Mouse (Mus musculus) lung, adult 2 months (tissue): ENCODE data around the gene Snx30. TPM values are rescaled to one million over a fixed set of nuclear protein-coding genes. Genes with fewer than 3 reads are reported as not detected.

ENCODE experiments used
- DNase-seq: peaks from one replicate; pipeline ENCODE4 v3.0.0; 2022
- H3K4me1 ChIP-seq: fragments of 200-500 bp; 2 replicates; pipeline ENCODE4 v1.6.1; 2011; ENCODE audit warnings: low read length; ENCODE audit not compliant: control insufficient read depth, insufficient read depth
- H3K4me3 ChIP-seq: fragments of 200-500 bp; replicated peaks from 2 replicates; pipeline ENCODE3; 2011; ENCODE audit warnings: low read depth, mild to moderate bottlenecking, control low read depth, low read length; ENCODE audit errors: extremely low read depth
- CTCF ChIP-seq: fragments of 200-500 bp; IDR thresholded peaks from 2 replicates; pipeline ENCODE4 v1.5.1; 2011; ENCODE audit warnings: mild to moderate bottlenecking, low read length, control low read depth; ENCODE audit not compliant: insufficient read depth
- POLR2A ChIP-seq: fragments of 200-500 bp; IDR thresholded peaks from 2 replicates; pipeline ENCODE4 v1.6.1; 2011; ENCODE audit warnings: low read depth, mild to moderate bottlenecking, control low read depth, low read length, borderline replicate concordance; ENCODE audit errors: extremely low read depth
- WGBS: fragments of 180-500 bp; shearing (Covaris S2); methylation state at CpG from one replicate; pipeline ENCODE4 v1.1.7; 2018; 5-methylcytosine and 5-hydroxymethylcytosine counted together
- polyA plus RNA-seq: library from polyadenylated mRNA; depleted of rRNA; stranded (reverse); fragments of >200 nt; gene quantifications from 2 replicates; pipeline ENCODE4 v1.2.3, GENCODE M21; 2012

Gene Snx30
- polyA plus RNA-seq, 1 experiment, result 7.0 TPM

DNA sequence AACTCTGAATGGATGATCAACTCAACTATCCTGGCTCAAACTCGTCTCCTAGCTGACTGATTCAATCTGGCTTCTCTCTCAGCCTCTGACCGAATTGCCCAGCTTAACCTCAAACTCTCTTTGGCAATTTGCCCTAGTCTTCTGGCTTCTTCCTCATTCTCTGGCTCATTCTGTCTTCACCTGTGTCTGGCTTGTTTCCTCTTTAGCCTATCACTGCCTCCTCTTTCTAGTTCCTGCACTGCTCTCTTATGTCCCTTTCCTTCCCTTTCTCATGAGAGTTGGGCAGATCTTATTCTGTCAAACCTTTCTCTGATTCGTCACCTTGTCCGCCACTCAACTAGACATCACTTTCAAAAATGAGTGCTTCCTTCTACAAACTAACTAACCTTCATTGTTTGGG is 16.5 kb downstream of the Snx30 start:
- no peak for DNase-seq
- WGBS, result 57% methylated on average over 4 of the region's 4 CpGs
- TF ChIP-seq CTCF (no peak), POLR2A (no peak)
- H3K4me3 ChIP-seq, result no peak overlapping the region
- peaks cover 10% of the 10 kb centered on the region for H3K4me1 ChIP-seq

DNA sequence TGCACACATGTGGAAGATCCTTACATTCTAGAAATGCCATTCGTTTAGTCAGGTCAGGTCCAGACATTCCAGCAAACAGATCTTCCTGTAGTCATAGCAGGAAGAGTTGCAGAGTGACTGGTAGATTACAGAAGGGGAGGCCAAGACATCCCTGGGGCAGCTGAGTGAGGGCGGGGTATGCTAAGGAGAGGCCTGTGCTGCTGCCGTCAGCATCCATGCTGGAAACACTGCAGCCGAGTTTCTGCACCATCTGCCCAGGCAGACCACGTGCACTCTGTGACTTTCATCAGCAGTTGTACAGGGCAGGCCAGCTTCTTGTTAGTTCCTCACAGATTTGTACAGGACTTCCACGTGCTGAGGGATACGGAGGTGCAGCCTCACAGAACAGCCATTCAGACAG is 17.8 kb downstream of the Snx30 start:
- no peak overlapping the region for H3K4me3 ChIP-seq
- DNase-seq, result no peak
- TF ChIP-seq CTCF (no peak), POLR2A (no peak)
- H3K4me1 ChIP-seq, result peaks cover 10% of the 10 kb centered on the region
- 61% methylated on average over 7 of the region's 7 CpGs for WGBS

DNA sequence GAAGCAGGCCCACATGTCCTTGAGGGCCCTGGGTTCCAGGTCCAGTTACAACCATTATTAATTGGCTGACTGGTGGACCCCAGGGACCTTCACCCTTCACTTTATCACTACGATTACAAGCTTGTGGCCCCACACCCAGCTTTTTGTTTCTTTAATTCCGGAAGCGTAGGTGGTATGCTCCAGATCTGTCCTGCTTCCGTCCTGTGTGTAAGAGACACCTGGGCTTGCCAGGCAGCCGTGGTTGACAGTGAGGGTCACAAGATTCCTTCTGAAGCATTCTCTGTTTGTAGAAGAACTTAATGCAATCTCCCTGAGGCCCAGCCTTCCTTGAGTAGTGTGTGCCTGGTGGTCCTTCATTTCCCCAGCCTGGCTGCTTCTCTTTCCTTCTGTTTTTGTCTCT is 19.2 kb downstream of the Snx30 start:
- TF ChIP-seq CTCF, result no peak
- TF ChIP-seq POLR2A, result no peak
- no peak for DNase-seq
- Histone ChIP-seq H3K4me3 (no peak overlapping the region), H3K4me1 (peaks cover 5% of the 10 kb centered on the region)
- 80% methylated on average over 5 of the region's 5 CpGs for WGBS

DNA sequence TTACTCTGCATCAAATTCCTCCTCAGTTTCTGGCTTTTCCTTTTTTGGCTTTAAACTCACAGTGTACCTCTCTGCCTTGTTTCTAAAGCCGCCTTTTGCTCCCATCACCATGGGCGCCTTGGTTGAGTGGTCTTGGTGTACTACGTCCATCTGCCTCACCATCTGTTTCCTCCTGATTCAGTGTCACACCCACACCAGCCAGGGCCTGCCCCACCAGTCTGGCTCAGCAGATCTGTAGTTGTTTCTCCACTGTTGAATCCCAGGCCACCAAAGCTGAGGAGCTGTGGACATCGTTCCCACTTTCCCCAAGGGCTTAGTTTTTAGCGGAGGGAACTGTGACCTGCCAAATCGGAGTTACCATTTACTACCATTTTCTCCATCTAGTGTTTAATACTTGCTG is 20.0 kb downstream of the Snx30 start:
- 79% methylated on average over 6 of the region's 6 CpGs for WGBS
- Histone ChIP-seq H3K4me3 (no peak overlapping the region), H3K4me1 (peaks cover 5% of the 10 kb centered on the region; the same call in 1 of the 2 replicates)
- TF ChIP-seq CTCF, result no peak
- no peak for TF ChIP-seq POLR2A
- DNase-seq, result no peak

DNA sequence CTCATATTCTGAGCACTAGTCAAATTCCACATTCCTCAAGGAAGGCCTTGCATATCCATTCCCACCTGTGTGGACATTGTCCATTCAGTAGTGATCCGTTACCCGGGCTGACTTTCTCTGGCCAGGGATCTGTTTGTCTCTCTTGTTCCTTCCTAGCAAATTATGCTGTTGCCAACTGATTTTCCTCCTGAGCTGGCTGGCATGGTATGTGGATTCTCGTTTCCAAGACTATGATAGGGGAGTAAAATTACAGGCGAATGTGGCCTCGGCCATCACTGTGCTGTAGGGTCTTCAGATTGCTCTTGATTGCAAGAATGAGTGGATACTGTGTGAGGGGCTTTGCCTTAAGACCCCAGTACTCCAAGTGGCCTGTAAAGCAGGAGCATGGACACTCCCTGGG is 20.7 kb downstream of the Snx30 start:
- Histone ChIP-seq H3K4me1 (peaks cover 5% of the 10 kb centered on the region; the same call in 1 of the 2 replicates), H3K4me3 (no peak overlapping the region)
- DNase-seq, result no peak
- WGBS, result 87% methylated on average over 5 of the region's 5 CpGs
- no peak for TF ChIP-seq POLR2A
- no peak for TF ChIP-seq CTCF

DNA sequence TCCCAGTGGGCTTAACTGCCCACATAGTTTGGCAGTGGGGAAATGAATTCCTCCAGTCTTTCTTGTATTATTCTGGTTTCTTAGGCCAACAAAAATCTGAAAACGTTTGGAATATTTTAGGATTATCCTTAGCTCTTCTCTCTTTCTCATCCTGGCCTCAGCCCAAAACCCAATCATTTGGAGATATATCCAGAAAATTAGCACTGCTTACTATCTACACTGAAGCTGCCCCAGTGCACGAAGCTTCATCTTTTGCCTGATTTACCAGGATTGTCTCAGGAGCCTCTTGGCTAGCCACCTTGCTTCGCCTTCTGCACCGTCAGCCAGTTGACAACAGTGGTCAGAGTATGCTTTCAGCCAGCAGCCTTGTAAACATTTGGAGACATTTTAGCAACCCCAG is 23.4 kb downstream of the Snx30 start:
- peaks cover 1% of the 10 kb centered on the region; the same call in 1 of the 2 replicates for H3K4me1 ChIP-seq
- TF ChIP-seq POLR2A, result no peak
- TF ChIP-seq CTCF, result no peak
- DNase-seq, result no peak
- H3K4me3 ChIP-seq, result no peak overlapping the region
- 67% methylated on average over 4 of the region's 4 CpGs for WGBS

DNA sequence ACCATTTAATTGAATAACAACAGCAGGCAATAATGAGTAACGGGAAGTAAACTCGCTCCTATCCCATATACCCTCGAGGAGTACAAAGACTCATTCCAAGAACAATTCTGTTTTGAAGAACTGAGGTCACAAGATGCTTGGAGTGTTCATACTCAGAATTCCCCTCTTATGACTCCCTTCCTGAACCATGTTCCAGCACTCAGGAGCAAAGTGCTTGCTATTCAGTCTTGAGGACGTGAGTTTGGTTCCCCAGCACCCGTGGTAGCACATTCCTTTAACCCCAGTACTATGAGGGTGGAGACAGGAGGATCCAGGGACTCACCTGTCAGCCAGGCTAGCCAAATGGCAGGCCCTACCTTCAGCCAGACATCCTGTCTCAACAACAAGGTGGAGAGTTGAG is 25.4 kb downstream of the Snx30 start:
- Histone ChIP-seq H3K4me1 (no peaks in the 10 kb centered on the region), H3K4me3 (no peak overlapping the region)
- WGBS, result 67% methylated on average over 5 of the region's 5 CpGs
- TF ChIP-seq POLR2A (no peak), CTCF (no peak)
- no peak for DNase-seq

DNA sequence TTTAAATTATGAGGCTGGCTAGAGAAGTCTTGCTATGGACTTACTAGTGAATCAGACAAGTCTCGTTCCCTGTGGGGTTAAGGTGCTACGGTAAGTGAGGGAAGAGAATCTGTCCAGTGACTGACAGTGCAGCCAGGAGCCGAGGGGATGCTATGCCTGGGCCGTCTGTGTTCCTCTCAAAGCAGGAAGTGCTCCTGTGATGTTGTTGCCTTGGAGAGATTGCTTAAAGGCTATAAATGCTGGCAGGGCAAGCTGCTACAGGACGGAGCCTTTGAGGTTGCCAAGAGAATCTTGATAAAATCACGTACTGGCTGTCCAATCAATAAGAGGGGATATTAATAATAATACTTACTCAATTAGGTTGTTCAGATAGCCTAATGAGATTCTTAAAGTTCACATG is 27.2 kb downstream of the Snx30 start:
- no peak for DNase-seq
- TF ChIP-seq POLR2A, result no peak
- 35% methylated on average over 6 of the region's 6 CpGs for WGBS
- H3K4me3 ChIP-seq, result no peak overlapping the region
- H3K4me1 ChIP-seq, result peaks cover 4% of the 10 kb centered on the region

DNA sequence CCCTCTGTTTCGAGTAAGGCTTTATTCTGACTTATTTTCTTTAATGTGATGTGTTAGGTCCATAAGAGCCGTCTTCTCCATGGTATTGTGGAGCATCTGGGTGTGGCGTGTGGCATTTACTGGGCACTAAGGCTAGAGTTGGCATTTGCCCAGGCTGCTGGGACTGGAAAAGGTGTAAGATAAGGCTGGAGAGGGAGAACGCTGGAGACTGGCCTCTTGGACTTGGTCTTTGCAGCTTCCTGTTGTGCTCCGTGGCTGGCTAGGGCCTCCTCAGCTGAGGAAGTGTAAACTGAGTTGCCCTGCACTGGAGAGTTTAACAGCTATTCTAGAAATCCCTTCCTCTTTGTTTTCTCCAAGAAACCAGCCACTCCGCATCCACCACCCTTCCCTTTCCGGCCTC is 32.0 kb downstream of the Snx30 start:
- TF ChIP-seq CTCF (no peak), POLR2A (no peak)
- WGBS, result 34% methylated on average over 7 of the region's 7 CpGs
- DNase-seq, result peak; percentile 49
- Histone ChIP-seq H3K4me3 (no peak overlapping the region), H3K4me1 (peaks cover 7% of the 10 kb centered on the region)

DNA sequence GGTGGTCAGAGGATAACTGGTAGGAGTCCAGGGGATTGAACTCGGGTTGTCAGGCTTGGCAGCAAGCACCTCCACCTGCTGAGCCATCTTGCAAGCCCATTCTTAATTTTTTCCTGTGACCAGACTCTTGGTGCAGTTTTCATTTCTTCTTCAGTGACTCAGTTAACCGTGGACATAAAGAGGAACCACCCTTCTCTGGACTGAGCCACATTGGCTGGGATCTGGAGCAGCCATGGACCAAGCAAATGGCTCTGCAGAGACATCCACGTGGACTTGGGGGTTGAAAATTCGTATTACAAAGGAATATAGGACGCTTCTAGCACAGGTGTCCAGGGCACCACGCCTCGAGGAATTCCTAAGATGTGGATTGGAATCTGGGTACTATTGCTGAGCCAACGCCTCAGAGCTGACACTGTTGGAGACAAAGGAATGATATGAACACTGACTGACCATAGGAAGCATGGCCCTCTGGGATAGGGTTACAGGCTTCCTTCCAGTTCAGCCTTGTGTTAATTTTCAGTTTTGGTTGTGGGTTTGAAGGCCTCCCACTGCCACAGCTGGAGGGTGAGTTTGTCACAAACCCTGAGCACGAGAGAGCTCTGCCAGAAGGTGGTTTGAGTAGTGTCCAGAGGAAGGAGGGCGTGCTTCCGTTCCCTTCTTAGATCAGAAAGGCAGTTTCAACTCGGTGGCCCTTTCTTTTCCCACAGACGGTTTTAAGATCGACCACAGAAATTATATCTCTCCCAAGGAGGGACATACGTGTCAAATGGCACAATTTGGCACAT is 39.0 kb downstream of the Snx30 start:
- TF ChIP-seq POLR2A (no peak), CTCF (no peak)
- DNase-seq, result no peak
- Histone ChIP-seq H3K4me1 (peaks cover 5% of the 10 kb centered on the region), H3K4me3 (no peak overlapping the region)
- WGBS, result 64% methylated on average over 15 of the region's 15 CpGs

DNA sequence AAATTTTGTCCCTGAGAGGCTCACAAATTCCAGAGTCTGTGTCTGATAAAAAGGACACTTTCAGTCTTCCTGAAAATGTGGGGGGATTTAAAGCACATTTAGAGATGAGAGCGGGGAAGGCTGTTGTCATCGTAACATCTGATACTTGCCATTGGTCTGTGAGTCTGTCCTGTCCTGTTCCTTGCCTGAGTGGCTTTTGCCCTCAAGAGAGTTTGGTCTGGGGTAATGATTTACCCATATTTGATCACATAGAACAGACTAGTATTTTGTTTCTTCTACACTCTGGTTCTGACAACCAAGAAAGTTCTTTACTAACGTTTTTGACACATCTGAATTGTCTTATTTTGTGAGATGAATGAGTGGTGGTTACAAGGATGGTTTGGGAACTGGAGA is 39.6 kb downstream of the Snx30 start:
- WGBS, result 63% methylated on average over 3 of the region's 3 CpGs
- Histone ChIP-seq H3K4me3 (no peak overlapping the region), H3K4me1 (peaks cover 5% of the 10 kb centered on the region)
- no peak for DNase-seq
- TF ChIP-seq CTCF (no peak), POLR2A (no peak)

DNA sequence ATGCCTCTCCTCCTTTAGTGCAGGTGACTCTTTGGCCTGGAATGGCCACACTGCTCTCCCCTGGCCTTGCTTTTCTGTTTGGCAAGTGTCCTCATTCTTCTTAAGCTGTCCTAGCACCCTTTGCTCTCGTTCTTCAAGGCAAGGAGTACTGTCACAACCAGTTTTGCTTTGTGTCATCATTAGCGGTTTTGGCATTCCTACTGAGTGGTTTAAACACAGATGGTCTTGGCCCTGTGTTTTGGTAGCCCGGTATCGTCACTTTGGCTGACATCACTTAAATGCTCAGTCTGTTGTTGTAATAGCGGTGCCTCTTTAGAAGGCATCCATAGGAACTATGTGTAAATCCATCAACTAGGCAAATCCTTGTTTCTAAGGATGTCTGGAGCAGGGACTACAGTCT is 41.8 kb downstream of the Snx30 start:
- DNase-seq, result no peak
- H3K4me3 ChIP-seq, result no peak overlapping the region
- peaks cover 5% of the 10 kb centered on the region for H3K4me1 ChIP-seq
- WGBS, result 74% methylated on average over 5 of the region's 5 CpGs
- no peak for TF ChIP-seq POLR2A
